ENCODE assay signal across 8 mouse cellular contexts in the genomic region with DNA sequence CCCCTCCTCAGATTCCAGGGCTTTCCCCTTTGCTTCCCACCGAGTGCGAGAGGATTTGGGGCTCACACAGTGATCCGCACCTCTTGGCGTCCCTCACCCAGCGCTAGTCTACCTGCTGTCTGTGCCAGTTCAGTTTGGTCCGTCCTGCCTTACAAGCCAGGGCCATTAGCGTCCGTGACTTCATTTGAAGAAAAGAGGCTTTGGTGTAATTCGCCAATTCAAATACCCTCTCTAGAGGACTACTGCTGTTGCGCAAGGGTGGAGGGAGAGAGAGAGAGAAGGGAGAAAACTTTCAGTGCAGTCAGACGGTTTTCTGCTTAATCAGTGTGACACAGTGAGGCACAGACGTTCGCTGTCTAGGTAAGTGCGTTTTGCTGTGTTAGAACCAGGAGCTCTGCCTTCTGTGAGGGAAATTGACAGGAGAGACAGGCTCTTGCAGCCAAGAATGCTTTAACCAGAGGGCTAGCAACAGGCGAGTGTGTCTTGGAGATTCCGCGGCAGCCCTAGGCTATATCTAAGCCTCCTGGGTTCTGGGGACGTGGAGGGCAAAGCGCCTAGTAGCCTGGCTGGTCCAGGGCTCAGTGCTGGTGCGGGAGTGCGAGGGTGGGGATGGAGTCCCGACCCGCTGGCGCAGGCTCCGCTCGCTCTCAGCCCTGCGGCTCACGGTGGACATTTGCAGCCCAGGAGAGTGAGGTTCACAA. TPM values are rescaled to one million over a fixed set of nuclear protein-coding genes. Genes with fewer than 3 reads are reported as not detected.
DNase-seq lines count a peak whose midpoint lies in the region; ATAC-seq lines count a peak whose summit lies in the region.

No protein-coding gene starts in this region.

- WGBS in heart, embryonic 13.5 days: under 1% methylated on average over 28 of the region's 28 CpGs
- WGBS in hindbrain, embryonic 14.5 days: under 1% methylated on average over 28 of the region's 28 CpGs
- under 1% methylated on average over 28 of the region's 28 CpGs for WGBS in liver, embryonic 11.5 days

- H3K9ac ChIP-seq in heart, embryonic 13.5 days: peak overlapping the region; percentile 71
- H3K9ac ChIP-seq in hindbrain, embryonic 14.5 days: peak overlapping the region; percentile 72
- no peak overlapping the region for H3K9ac ChIP-seq in liver, embryonic 11.5 days (ENCODE audit: low read depth, low read length)

- H3K4me2 ChIP-seq in heart, embryonic 13.5 days: peak overlapping the region; percentile 92
- H3K4me2 ChIP-seq in hindbrain, embryonic 14.5 days (replicated peaks): peak overlapping the region; percentile 77
- peak overlapping the region; percentile 71 for H3K4me2 ChIP-seq in liver, embryonic 11.5 days

- H3K4me1 ChIP-seq in heart, embryonic 13.5 days: peaks cover 14% of the 10 kb centered on the region
- H3K4me1 ChIP-seq in hindbrain, embryonic 14.5 days (replicated peaks; ENCODE audit: control insufficient read depth, insufficient read depth, low read length): no peaks in the 10 kb centered on the region; the same call in 1 of the 2 replicates
- no peaks in the 10 kb centered on the region for H3K4me1 ChIP-seq in liver, embryonic 11.5 days (replicated peaks; ENCODE audit: control insufficient read depth, insufficient read depth, low read length)

- no peak overlapping the region for H3K27ac ChIP-seq in heart, embryonic 13.5 days (replicated peaks)
- peak overlapping the region; percentile 76 for H3K27ac ChIP-seq in hindbrain, embryonic 14.5 days
- H3K27ac ChIP-seq in liver, embryonic 11.5 days (ENCODE audit: low read depth, low read length): no peak overlapping the region

- no peaks in the 10 kb centered on the region for H3K36me3 ChIP-seq in heart, embryonic 13.5 days
- H3K36me3 ChIP-seq in hindbrain, embryonic 14.5 days (replicated peaks; ENCODE audit: control insufficient read depth, insufficient read depth): no peaks in the 10 kb centered on the region
- H3K36me3 ChIP-seq in liver, embryonic 11.5 days (ENCODE audit: control insufficient read depth, insufficient read depth, low read length): no peaks in the 10 kb centered on the region

- DNase-seq in heart, postnatal 36 days: no peak
- DNase-seq in Muller cell, postnatal 12 days (ENCODE audit: inconsistent ontology term): peak; percentile 39
- peak; percentile 65 for DNase-seq in embryo, embryonic 10.5 days (ENCODE audit: low spot score)
- DNase-seq in hindbrain, embryonic 14.5 days (ENCODE audit: low spot score): peak; percentile 60
- DNase-seq in liver, embryonic 11.5 days (ENCODE audit: low spot score): peak; percentile 34
- peak; percentile 49 for DNase-seq in right cerebral cortex, adult 18-20 months
- DNase-seq in ovary, postnatal 10 days (ENCODE audit: low spot score): no peak

- no peak for ATAC-seq in heart, embryonic 13.5 days (ENCODE audit: extremely low read depth, insufficient number of reproducible peaks, low FRiP score, low TSS enrichment)
- ATAC-seq in hindbrain, embryonic 14.5 days (ENCODE audit: low FRiP score): peak; percentile 64
- ATAC-seq in liver, embryonic 11.5 days (replicated peaks; ENCODE audit: low FRiP score): no peak; the same call in 1 of the 2 replicates

- H3K9me3 ChIP-seq in heart, embryonic 13.5 days: no peaks in the 10 kb centered on the region
- no peaks in the 10 kb centered on the region for H3K9me3 ChIP-seq in hindbrain, embryonic 14.5 days (ENCODE audit: control insufficient read depth, low read length)
- no peaks in the 10 kb centered on the region for H3K9me3 ChIP-seq in liver, embryonic 11.5 days (ENCODE audit: control insufficient read depth, low read length)

- intact Hi-C loops in heart, postnatal 36 days (cut with DNase I): no loop called here

- H3K27me3 ChIP-seq in heart, embryonic 13.5 days (replicated peaks): peaks cover 44% of the 10 kb centered on the region
- peaks cover 9% of the 10 kb centered on the region; the same call in 1 of the 2 replicates for H3K27me3 ChIP-seq in hindbrain, embryonic 14.5 days (ENCODE audit: control insufficient read depth, insufficient read depth, low read length)
- H3K27me3 ChIP-seq in liver, embryonic 11.5 days (replicated peaks; ENCODE audit: control insufficient read depth, insufficient read depth, low read length): peaks cover 24% of the 10 kb centered on the region

- peak overlapping the region; percentile 59 for H3K4me3 ChIP-seq in heart, embryonic 13.5 days
- peak overlapping the region; percentile 35 for H3K4me3 ChIP-seq in hindbrain, embryonic 14.5 days (replicated peaks; ENCODE audit: low read length)
- H3K4me3 ChIP-seq in liver, embryonic 11.5 days (ENCODE audit: low read depth, low read length): peak overlapping the region; percentile 39

RNA-seq across cellular contexts. Expression of a gene that starts 3.0 kb away (rescaled TPM):
- 0.06 and 0.11 TPM in 2 replicates for polyA plus RNA-seq in heart, embryonic 13.5 days (2015; fragmentation: Nextera tagmentation; extraction: Ambion mirVana)
- not detected for total RNA-seq in heart, postnatal 36 days (2021)
- polyA plus RNA-seq in hindbrain, embryonic 14.5 days (2014; fragmentation: Nextera tagmentation; extraction: Ambion mirVana): 33.8 and 38.9 TPM in 2 replicates
- 0.17 and 0.29 TPM in 2 replicates for polyA plus RNA-seq in liver, embryonic 11.5 days (2014; fragmentation: Nextera tagmentation; extraction: Ambion mirVana)

Comparison
In these comparisons a context has a peak if more than half of its experiments do, and no peak if none do; other contexts are left out.
1. DNase-seq: peak in Muller cell, postnatal 12 days (single experiment), embryo, embryonic 10.5 days (single experiment), hindbrain, embryonic 14.5 days (single experiment), liver, embryonic 11.5 days (single experiment) and right cerebral cortex, adult 18-20 months (single experiment); none in heart, postnatal 36 days (0 of 2) and ovary, postnatal 10 days (single experiment).
2. RNA of a gene that starts 3.0 kb away (polyA plus RNA-seq): 33.8 to 38.9 TPM in hindbrain, embryonic 14.5 days; 0.17 to 0.29 TPM in liver, embryonic 11.5 days and 0.06 to 0.11 TPM in heart, embryonic 13.5 days; every median in the first group is over 10 times any median in the second.
3. Peak in every context shown above with its lines, with median percentiles within 50 percentile points of each other: H3K4me2 ChIP-seq and H3K4me3 ChIP-seq.